Mouse (Mus musculus): ENCODE measurements around the gene Cryba2.
A peak's percentile ranks its signal among the peaks of the same experiment; 100 is the strongest.

Cryba2 gene

DNA sequence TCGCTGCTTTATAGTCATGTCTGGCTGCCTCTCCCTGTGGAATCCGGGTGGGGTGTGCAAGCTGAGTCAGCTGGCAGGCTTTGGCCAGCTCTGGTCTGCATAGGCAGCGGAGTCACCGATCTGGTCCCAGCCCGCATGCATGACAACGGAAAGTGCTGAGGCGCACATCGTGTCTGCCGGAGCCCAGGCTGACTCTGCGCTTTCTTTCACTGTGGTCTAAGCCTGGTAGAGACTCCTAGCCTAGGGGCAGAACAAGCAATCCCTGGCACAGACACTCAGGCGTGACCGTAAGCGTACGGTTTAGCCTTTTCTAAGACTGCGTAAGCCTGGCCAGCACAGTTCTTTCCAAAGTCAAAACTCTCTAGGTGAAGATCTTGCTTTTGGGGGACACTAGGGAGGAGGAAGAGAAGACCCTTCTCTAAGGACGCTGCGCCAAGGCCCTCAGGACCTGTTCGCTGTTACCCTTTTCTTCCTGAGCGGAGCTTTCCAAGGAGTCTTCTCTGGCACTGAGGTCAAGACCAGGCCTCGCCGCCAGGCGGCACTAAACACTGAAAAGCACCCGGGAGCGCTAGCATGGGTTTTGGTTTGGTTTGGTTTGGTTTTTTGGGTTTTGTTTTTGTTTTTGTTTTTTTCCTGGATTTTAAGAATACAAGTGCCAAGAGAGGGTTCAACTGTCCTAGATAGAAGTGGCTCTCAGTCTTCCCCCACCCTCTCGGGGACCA lies at the start of gene Cryba2:
Gene Cryba2 (minus strand): TSS at position 10 of the 722 bp plus-strand sequence.
- DNase-seq (ENCODE audit: low read depth, low spot score): peak; percentile 50

DNA sequence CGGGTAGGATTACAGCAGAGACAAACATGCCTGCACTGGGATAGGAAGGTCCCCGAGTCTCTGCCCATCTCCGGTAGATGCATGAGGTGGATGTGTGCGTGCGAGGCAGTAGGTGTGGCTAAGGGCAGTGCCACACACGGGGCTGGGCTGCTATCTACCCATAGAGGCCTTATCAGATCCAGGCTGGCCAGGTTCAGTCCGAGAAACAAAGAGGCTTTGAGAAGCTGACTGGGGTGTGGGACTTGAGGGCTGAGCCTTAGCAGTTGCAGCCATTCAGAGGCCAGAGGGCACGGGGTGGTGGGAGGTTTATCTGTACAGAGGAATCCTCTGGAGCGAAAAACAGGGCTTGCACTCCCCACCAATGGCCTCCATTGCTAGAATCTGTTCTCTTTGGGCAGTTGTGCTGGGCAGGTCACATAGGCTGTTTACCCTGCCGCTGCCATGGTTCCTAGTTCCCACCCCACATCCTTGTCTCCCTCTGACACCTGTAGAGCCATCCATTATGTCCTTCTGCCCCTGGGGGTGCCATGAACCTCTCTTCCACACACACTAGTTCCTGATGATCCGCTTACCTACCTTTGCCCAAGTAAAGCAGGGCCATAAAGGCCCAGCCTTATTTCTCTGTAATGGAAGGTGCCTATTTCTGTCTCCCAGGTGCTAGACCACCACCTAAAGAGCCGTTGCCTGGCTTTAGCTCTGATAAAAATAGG lies 48.9 kb upstream of the Cryba2 start:
- no peak for DNase-seq (ENCODE audit: low read depth, low spot score)

DNA sequence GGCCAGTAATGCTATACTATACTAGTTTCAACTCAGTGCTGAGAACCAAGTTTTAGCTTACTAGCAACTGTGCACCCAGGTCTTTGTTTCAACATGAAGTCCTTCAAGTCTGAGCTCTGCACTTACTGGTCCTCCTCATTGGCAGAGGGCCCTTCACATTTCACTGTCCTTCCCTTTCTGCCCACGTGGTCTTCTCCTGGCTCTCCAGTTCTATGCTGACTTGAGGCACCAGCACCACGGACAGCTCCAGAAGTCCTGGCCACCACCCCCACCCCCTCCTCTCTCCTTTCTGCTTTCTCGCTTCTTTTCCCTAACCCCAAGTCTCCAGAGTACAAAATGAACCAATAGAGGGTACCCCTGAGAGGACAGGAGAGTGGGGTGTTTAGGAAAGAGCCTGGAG lies 46.8 kb upstream of the Cryba2 start:
- DNase-seq (ENCODE audit: low read depth, low spot score): no peak

DNA sequence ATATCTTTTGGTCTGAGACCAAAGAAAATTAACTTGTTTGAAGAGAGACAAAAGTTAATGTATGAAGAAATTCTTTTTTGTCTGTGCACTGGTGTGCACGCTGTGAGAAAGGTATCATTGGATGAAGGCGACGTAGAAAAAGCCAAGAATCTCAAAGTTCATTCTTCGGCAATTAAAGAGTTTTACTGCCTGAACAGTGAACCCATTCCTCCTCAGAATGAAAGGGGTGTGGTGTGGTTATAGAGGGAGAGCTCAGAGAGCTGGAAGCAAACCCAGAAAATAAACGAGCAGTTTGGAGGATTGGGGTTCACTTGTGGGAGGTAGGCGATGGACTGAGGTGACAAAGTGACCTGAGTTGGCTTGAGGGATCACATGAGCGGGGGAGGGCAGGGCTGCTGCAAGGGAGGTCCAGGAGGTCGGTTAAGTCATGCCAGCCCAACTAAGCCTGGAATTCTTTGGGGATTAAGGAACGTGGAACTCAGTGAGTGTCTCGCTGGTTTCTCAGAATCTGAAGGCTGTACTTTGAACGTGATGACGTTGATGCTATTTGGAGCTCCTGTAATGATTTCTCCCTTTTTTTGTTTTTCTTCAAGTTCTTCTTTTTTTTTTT lies 43.4 kb upstream of the Cryba2 start:
- no peak for DNase-seq (ENCODE audit: low read depth, low spot score)

DNA sequence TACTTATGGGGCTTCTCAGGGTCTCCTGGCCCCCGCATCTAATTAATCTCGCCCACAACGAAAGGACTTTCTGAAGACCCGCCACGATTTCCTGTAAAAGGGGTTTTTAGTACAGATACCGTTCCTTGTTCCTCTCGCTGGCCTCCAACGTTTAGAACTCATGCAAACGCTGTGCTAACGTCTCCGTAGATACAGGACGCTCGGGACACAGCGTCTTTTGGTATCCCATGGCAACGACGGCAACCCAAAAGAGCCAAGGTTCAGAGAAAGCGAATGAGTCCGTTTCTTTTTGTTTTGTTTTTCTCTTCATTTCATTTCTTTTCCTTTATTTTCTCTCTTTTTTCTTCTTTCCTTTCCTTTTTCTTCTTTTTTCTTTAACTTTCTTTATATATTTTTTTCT lies 42.5 kb upstream of the Cryba2 start, which contains the start of gene Cfap65:
Gene Cfap65 (minus strand): TSS at position 198 of the 400 bp plus-strand sequence.
- DNase-seq (ENCODE audit: low read depth, low spot score): peak; percentile 27

DNA sequence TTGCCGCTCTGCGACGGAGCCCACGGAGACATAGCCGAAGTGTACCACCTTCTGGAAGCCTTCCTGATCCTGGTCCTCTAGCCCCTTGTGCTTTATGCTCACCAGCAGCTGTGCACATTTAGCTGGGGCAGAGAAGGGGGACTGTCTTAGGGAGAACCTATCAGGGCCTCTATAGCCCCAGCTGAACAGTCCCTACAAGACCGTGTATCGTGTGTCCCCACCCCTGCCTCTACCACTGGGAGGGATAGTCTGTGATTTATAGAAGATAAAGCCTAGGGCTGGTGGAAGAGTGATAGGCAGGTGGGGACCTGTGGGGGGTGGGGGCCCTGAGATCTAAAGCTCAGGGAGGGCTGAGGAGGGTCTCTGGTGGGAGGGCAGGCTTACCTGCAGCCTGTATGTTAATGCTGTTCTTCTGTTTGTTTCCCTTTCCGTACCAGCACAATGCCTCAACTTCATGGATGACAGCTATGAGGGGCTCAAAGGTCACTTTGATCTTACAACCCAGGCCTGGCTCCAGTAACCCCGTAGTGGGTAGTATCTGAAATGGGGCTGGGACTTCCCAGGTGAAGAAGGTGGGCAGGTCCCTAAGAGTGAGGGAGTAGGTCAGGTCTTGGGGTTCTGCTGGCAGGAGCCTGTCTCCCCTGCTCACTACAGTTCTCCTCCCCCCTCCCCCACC lies 34.8 kb upstream of the Cryba2 start:
- no peak for DNase-seq (ENCODE audit: low read depth, low spot score)

DNA sequence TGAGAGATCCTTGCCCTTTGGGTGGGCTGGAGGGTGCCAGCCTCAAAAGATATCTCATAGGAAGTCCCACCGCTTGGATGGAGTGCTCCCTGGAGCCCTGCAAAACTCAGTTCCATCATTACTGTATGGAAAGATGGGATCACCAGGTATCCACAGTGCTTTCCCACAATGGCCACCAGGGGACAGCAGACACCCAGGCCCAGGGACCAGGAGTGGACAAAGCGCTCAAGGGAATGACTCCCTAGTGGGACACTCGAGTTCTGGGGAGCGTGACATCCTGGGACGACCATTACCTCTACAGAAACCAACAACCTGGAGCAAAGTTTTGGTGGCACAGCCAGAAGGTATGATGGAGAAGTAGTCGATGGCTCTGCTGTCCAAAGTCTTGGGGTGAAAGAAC lies 33.8 kb upstream of the Cryba2 start:
- peak; percentile 36 for DNase-seq (ENCODE audit: low read depth, low spot score)

DNA sequence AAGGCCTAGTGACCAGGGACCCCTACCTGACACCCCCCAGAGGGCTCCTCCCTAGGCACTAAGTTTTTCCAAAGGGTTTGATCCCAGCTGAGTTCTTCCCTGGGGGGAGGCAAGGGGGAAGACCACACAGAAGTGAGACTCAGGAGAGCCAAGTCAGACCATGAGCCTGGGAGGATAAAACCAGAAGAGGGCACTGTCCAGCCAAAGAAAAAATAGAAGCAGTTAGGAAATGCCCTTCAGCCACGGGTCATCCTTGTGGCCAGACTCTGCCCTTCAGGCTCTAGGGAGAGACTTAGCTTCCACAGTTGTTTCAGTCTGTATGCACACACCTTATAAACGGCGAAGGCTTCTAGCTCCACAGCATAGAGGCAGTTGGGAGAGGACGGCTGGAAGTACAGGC lies 31.5 kb upstream of the Cryba2 start:
- DNase-seq (ENCODE audit: low read depth, low spot score): no peak

DNA sequence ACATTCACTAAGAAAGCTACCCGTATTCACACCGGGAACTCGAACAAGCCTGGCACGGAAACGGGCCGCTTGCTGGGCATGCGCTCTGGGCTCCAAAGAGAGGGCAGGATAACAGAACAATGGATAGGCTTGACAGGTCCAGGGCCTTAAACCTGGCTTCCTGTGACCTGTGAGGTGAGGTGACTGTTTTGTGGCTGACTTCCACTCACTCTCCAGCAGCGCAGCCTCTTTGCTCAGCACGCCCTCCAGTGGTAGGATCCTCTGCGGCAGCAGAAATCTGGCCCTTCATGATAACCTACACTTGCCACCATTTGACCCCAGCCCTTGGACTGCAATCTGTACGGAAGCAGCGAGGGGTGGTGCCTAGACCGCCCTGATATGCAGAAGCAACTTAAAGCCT lies 22.8 kb upstream of the Cryba2 start:
- DNase-seq (ENCODE audit: low read depth, low spot score): no peak

DNA sequence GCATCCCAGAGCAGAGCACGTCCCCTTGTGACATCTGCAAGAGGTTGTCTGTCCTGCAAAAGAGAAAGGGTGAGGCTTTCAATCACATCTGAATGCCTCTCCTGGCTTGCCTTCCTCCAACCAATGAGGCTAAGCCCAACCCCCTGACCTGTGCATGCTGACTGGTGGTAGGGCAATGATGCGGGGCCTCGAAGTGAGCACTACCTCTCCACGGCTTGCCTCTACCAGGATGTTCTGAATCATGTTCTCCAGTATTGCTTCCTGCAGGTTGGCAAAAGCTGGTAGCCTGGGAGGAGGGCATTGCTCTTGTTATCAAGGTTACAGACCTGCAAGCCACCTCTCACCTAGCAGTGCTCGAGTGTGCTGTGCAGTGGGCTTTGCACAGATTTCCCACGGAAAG lies 9.2 kb upstream of the Cryba2 start:
- DNase-seq (ENCODE audit: low read depth, low spot score): no peak

DNA sequence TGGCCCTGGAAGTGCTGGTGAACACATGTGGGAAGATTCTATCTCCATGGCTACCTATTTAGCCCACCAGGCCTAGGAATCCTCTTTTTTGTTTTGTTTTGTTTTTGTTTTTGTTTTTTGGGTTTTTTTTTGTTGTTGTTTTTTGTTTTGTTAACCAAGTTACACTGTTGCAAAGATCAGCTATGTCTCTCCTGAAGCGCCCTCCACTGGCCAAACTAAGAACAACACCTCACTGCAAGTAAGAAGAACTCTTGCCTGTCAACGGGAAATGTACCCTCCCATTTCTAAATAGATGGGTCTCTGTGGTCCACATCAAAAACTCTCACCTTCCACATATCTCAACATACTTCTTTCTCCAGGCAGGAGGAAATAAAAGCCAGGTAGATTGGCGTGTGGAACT lies 8.7 kb upstream of the Cryba2 start:
- no peak for DNase-seq (ENCODE audit: low read depth, low spot score)

DNA sequence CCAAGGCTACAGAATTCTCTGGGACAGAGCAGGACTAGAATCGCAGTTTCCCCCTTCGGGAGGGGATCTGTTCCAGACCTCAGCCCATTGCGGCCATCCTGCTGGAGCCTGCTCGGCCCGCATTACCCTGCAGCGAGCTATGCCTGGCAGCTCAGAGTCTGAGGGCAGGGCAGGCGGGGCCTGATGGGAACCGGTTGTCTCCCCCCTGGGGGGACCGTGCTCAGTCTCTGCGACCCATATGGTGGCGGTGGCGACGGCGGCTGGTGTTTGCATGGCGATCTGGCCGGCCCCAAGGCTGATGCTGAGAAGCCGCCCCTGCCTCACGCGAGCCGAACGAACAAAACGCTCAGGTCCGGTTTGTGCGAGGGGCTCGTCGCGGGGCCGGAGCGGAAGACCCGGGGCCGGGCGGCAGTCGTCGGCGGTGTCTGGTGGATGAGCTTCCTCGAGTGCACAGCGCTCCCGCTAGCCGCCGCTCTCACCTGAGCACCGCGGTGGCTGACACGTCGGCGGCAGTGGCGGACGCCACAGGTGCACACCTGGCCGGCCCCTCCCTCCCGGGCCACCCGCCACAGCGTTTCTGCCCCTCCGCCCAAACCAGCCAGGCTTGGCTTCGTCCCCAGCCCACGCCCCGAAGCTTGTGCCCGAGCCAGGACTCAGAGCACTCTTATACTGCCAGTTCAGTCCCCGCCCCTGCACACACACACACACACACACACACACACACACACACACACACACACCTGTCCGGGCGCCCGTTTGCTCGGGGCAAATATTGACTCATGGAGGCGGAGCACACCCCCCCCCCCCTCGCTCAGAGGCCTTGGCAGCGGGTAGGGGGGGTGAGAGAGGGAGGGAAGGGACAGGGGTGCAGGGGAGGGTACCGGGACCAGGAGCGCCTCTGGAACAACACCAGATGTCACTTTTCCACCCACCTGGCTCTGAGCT lies 7.7 kb upstream of the Cryba2 start:
- DNase-seq (ENCODE audit: low read depth, low spot score): no peak

DNA sequence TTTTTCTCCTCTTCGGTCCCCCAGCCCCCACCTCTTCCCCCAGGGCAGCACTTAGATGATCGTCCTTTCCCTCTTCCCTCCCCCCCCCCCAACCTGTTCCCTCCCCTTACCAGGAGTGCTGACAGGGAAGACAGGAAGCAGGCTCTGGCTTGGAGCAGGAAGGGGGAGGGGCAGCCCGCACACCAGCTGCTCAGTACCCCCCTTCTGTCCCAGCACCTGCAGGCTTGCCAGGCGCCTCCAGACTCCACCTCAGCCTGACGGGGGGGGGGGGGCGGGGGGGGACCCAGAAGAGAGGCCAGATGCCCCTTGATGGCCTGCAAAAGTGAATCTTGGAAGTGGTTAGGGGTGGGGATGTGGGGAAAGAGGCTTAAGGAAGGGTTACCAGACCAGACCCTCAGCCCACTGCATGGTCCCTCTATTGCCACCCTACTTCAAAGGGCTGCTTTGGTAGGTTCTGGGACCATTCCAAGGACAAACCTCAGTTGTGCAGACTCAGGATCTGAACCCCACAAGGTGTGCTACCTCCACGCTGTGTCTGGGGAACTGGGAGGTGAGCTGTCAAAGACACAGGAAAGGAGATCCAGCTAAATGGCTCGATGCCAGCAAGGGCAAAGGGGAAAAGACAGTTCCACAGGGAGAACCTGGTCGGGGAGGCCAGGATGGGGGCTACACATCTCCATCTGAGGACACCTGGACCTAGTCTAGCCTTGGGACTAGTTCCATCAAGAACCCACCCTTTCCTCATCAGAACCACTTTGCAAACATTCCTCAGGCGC lies 5.9 kb upstream of the Cryba2 start:
- no peak for DNase-seq (ENCODE audit: low read depth, low spot score)

DNA sequence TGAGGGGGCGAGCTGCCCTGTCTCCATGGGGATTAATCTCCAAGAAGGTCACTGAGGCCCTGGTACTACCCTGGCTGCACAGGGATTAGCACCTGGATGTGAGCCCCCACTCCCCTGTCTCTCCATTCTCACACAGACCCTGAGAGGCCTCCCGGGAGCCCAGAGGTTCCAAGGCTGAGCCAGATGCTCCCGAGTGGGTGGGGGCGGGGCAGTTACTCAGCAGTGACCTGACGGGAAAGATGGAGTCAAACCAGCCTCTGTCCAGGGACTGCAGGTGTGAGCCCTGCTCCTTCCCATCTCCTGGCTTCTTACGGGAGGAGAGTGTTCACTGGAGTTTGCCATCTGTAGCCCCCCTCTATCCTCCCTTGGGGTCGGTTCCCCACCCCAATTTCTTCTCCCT lies 5.0 kb upstream of the Cryba2 start:
- no peak for DNase-seq (ENCODE audit: low read depth, low spot score)

DNA sequence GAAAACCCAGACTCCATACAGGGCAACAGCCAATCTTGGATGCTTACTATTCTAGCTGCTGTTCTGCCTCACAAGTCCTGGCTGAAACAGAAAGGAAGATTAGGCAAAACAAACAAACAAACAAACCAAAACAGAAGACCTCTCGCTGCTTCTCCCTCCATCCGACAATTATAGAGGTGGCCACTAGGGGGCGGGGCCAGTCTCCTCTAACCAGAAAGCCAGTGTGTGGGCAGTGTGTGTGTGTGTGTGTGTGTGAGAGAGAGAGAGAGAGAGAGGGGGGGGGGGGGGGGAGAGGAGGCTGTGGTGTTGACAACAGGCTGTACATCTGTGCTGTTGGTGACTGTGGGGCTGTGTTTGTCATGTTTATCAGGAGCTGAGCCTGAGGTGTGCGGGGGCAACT lies 2.0 kb upstream of the Cryba2 start:
- DNase-seq (ENCODE audit: low read depth, low spot score): peak; percentile 70

DNA sequence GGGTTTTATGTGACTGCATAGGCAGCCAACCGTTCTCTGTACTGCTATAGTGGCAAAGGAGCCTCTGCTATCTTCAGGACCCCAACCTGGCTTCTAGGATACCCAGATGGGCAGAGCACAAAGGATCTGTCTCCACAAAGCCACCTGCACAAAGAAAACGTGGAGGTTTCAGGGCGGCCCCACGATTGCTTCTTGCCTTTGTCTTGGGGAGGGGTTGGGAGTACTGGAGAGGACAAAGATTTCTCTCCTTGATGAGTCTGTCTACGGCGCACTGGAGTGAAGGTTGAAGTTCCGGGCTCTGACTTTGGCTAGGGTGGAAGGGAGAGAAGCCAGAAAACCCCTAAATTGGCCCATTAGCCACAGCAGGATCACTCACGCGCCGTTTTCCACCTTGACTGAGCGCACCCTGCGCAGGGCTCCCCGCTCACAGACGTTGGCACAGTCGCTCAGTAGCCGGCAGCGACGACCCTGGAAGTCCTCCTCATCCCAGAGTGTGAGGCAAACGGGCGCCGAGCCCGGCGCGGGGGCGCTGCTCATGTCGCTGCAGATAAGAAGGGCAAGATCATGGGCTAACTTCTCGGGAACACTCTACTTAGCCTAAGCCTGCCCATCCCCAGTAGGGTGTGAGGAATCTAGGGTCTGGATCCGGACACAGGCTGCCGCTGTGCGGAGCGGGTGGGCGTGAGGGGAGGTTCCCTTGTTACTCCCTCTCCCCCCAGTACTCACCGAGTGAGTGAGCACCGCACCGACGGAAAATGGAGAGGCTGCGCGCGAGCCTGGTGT lies 401 bp downstream of the Cryba2 start:
- DNase-seq (ENCODE audit: low read depth, low spot score): no peak

DNA sequence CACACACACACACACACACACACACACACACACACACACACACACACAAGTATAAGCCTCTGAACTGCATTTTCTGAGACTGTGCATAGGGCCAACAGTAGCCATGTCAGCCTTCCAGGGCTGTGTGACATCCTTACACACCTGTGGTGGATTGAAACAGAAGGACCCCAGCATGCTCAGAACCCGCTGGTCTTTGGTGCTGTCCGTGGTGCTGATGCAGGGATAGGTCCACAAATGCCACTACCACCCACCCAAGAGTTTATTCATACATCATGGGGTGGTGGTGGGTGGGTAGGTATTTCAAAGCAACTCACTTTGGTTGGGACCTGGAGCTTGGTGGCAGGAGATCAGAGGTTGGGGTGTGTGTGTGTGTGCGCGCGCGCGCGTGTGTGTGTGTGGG lies 1.4 kb downstream of the Cryba2 start:
- no peak for DNase-seq (ENCODE audit: low read depth, low spot score)

DNA sequence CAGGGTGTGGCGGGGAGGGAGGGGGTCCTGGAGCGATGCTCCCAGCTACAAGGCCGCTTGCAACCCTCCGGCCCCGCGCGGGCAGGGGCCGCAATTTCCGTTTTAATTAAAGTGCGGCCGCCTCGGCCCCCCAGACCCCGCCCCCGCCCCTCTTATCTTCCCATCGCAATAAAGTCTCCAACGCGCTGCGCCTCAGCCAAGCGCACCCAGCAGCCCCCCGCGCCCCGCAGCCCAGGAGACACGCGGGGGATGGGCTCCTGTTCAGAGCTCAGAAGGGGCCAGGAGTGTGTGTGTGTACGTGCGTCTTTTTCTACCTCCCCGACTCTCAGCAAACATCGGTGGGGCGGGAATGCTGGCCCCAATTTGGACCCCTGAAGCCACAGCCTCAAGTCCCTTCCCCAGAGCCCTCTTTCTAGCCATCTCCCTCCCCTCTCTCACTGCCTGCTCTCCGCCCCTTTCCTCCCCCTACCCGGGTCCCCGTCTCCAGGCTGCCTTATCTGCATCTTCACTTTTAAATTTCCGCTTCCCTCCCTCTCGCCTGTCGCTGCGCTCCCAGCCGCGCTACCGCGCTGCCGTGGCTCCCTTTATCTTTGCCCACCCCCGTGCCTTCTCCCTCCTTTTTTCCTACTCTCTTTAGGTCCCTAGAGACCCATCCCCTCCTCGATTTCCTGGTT lies 7.4 kb downstream of the Cryba2 start, which contains the start of gene Fev:
Gene Fev (minus strand): TSS at position 51 of the 674 bp plus-strand sequence.
- no peak for DNase-seq (ENCODE audit: low read depth, low spot score)
